Mouse (Mus musculus) embryonic facial prominence, embryonic 14.5 days (tissue): ENCODE data around the gene Esyt1. TPM values are rescaled to one million over a fixed set of nuclear protein-coding genes. Genes with fewer than 3 reads are reported as not detected.
"Not testable (repeated sequence)": the region's sequence is repeated elsewhere in the genome, so short reads cannot be mapped to it uniquely, and the experiment has no call there.

Experiments
- ATAC-seq: fragments of 200-750 bp; cut with Nextera tagmentation; 2 replicates; pipeline ENCODE4 v1.8.0; 2017; ENCODE audit warnings: low read depth, moderate number of reproducible peaks, moderate TSS enrichment
- DNase-seq: peaks from one replicate; pipeline ENCODE4 v3.0.0-alpha.2; 2015; ENCODE audit warnings: low spot score
- H3K27ac ChIP-seq: fragments of 300-500 bp; sonication (generic); replicated peaks from 2 replicates; pipeline ENCODE4 v1.5.1; 2014; ENCODE audit warnings: low read depth, mild to moderate bottlenecking, low read length, moderate library complexity
- H3K27me3 ChIP-seq: fragments of 300-500 bp; sonication (generic); replicated peaks from 2 replicates; pipeline ENCODE4 v1.6.1; 2014; ENCODE audit warnings: low read length; ENCODE audit not compliant: control insufficient read depth, insufficient read depth
- H3K36me3 ChIP-seq: fragments of 300-500 bp; sonication (generic); 2 replicates; pipeline ENCODE4 v1.6.1; 2014; ENCODE audit warnings: low read length, mixed read lengths; ENCODE audit not compliant: control insufficient read depth, insufficient read depth
- H3K4me1 ChIP-seq: fragments of 300-500 bp; sonication (generic); 2 replicates; pipeline ENCODE4 v1.6.1; 2014; ENCODE audit warnings: antibody characterized with exemption, low read length; ENCODE audit not compliant: control insufficient read depth, insufficient read depth
- H3K4me2 ChIP-seq: fragments of 300-500 bp; sonication (generic); 2 replicates; pipeline ENCODE4 v1.6.1; 2014; ENCODE audit warnings: low read depth, mild to moderate bottlenecking, low read length, moderate library complexity, mixed read lengths
- H3K4me3 ChIP-seq: fragments of 300-500 bp; sonication (generic); 2 replicates; pipeline ENCODE4 v1.5.1; 2014; ENCODE audit warnings: low read depth, mild to moderate bottlenecking, low read length
- H3K9ac ChIP-seq: fragments of 300-500 bp; sonication (generic); 2 replicates; pipeline ENCODE4 v1.6.1; 2014; ENCODE audit warnings: low read depth, mild to moderate bottlenecking, low read length, moderate library complexity, mixed read lengths
- H3K9me3 ChIP-seq: fragments of 300-500 bp; sonication (generic); 2 replicates; pipeline ENCODE4 v1.6.1; 2016; ENCODE audit warnings: low read length; ENCODE audit not compliant: control insufficient read depth
- WGBS: fragments of 180-500 bp; shearing (Covaris S2); extraction: QIAGEN DNeasy Blood & Tissue Kit; methylation state at CpG from one replicate; pipeline ENCODE4 v1.1.7; 2014; 5-methylcytosine and 5-hydroxymethylcytosine counted together
- polyA plus RNA-seq: library from polyadenylated mRNA; unstranded; fragments of >200 nt; fragmentation: Nextera tagmentation; extraction: Ambion mirVana; gene quantifications from 2 replicates; pipeline ENCODE4 v1.2.1, GENCODE M21; 2014

Gene Esyt1
- polyA plus RNA-seq, 1 experiment from 2014 or later, result 44.2 TPM

DNA sequence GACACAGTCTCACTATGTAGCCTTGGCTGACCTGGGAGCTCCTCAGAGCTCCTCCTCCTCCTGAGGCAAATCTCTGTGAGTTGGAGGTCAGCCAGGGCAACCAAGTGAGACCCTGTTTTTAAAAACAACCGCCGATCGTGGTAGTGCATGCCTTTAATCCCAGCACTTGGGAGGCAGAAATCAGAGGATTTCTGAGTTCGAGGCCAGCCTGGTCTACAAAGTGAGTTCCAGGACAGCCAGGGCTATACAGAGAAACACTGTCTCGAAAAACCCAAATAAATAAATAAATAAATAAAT is 20.4 kb downstream of the Esyt1 start:
- 84% methylated on average over 5 of the region's 5 CpGs for WGBS
- not testable (repeated sequence) for H3K9me3 ChIP-seq, H3K27ac ChIP-seq, H3K36me3 ChIP-seq, H3K4me3 ChIP-seq, H3K4me1 ChIP-seq, ATAC-seq, H3K4me2 ChIP-seq, H3K27me3 ChIP-seq, H3K9ac ChIP-seq, DNase-seq

DNA sequence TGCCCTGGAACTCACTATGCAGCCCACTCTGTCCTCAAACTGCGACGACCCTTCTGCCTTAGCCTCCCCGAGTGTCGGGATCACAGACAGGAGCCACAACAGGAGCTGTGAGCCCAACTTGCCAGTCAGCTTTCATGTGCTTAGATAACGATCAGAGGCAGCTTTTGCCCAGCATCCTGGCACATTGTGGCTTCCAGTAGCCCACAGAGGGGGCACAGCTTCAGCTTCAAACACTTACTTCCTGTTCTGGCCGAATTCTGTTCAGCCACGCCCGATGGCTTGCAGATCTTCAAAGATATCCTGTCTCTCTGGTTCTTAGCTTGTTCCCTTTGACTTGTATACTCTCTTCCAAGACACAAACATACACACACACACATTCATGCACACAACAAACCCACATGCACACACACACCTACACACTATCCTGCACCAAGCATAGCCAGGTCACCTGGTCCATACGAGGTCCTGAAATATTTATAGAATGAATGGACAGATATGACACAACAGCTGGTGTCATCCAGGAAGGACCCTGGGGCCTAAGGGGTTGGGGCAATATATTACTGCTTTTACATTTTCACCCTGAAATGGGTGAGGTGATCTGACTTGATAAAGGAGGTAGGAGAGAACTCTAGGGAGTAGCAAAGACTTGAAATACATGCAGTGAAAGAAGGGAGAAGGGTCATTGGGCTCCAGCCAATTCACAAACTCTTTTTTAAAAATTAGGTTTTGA is 20.9 kb downstream of the Esyt1 start:
- Histone ChIP-seq H3K27ac (no peak overlapping the region), H3K4me2 (no peak overlapping the region), H3K9me3 (no peaks in the 10 kb centered on the region), H3K27me3 (no peaks in the 10 kb centered on the region), H3K9ac (no peak overlapping the region), H3K4me1 (no peaks in the 10 kb centered on the region), H3K36me3 (no peaks in the 10 kb centered on the region), H3K4me3 (no peak overlapping the region)
- DNase-seq (no peak), ATAC-seq (no peak)
- 69% methylated on average over 9 of the region's 9 CpGs for WGBS

DNA sequence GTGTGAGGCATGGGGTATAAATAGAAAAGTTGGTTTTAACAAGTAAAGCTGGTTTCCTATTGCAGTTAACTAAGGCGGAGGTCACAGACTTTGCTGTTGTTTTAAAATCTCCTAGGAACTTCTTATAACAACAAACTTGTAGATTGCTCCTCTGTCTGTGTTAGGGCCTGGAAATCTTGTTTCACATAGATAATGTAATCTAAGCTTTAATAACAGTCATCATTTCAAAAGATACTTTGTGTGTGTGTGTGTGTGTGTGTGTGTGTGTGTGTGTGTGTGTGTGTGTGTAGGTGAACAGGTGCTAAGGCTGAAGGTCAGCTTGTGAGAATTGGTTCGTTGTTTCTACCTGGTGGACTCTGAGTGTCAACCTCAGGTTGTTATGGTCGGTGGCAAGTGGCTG is 21.7 kb downstream of the Esyt1 start:
- Histone ChIP-seq H3K4me2 (no peak overlapping the region), H3K4me1 (no peaks in the 10 kb centered on the region), H3K9ac (no peak overlapping the region), H3K27me3 (no peaks in the 10 kb centered on the region), H3K4me3 (no peak overlapping the region), H3K27ac (no peak overlapping the region), H3K36me3 (no peaks in the 10 kb centered on the region), H3K9me3 (no peaks in the 10 kb centered on the region)
- WGBS, result 77% methylated on average over 3 of the region's 3 CpGs
- ATAC-seq (no peak), DNase-seq (no peak)

DNA sequence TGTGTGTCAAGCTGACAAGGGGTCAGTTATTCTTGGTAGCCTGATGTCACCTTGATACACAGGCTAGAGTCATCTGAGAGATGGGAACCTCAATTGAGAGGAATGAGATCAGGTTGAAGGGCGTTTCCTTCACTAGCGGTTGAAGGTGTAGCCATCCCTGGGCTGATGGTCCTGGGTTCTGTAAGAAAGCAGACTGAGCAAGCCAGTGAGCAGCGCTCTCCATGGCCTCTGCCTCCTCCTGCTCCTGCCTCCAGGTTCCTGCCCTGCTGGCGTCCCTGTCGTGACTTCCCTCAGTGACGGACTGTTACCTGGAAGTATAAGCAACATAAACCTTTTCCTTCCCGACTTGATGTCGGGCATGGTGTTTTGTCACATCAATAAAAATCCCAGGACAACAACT is 22.1 kb downstream of the Esyt1 start:
- H3K4me1 ChIP-seq, result no peaks in the 10 kb centered on the region
- H3K9ac ChIP-seq, result no peak overlapping the region
- H3K4me2 ChIP-seq, result no peak overlapping the region
- no peaks in the 10 kb centered on the region for H3K27me3 ChIP-seq
- WGBS, result 75% methylated on average over 8 of the region's 8 CpGs
- H3K36me3 ChIP-seq, result no peaks in the 10 kb centered on the region
- no peak overlapping the region for H3K4me3 ChIP-seq
- DNase-seq (no peak), ATAC-seq (no peak)
- no peak overlapping the region for H3K27ac ChIP-seq
- H3K9me3 ChIP-seq, result no peaks in the 10 kb centered on the region

DNA sequence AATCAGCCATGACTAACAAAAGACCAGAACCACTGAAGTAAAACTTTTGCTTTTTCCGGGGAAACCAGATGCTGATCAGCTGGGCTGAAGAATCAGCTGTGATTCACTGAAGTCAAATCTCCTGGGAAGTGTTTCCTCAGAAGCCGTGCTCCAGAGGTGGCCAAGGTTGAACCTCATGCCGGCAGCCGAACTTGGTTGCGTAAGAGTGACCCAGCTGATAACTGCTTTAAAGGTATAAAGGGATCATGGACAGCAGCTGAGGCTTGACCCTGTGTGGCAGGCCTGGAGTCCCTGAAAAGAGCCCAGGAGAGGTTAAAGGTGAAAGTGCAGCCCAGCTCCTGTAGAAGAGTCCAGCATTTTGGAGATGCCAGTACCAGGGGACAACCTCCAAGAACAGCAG is 23.3 kb downstream of the Esyt1 start:
- no peak for DNase-seq
- ATAC-seq, result no peak
- WGBS, result 71% methylated on average over 5 of the region's 5 CpGs
- Histone ChIP-seq H3K4me1 (0 out of 2 replicates have a peak, but pooled peaks cover 3% of the 10 kb centered on the region), H3K36me3 (no peaks in the 10 kb centered on the region), H3K4me2 (no peak overlapping the region), H3K9me3 (no peaks in the 10 kb centered on the region), H3K27me3 (no peaks in the 10 kb centered on the region), H3K9ac (no peak overlapping the region), H3K4me3 (no peak overlapping the region), H3K27ac (no peak overlapping the region)

DNA sequence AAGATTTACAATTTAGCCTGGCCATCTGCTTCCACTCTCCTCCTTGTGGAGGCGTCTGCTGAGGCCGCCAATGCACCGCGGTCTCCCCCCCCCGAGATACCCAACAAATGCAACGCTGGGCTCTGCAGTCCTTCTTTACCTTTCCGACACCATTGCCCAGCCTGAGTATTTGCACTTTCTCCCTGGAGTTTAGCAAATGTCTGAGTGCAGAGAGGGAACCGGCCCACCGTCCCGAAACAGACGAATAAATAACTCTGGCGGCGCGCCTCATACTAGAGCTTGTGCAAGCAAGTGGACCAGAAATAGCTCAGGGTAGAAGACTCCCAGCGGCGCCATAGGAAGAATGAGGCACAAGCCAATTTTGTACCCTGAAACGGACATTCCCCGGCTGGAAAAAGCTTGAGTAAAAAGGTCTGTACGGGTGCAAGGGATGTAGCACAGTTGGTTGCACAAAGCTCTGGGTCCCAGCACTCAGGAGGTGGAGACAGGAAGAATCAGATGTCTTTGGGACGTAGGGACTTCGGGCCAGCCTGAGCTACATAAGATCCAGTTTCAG is 26.5 kb downstream of the Esyt1 start:
- H3K36me3 ChIP-seq, result no peaks in the 10 kb centered on the region
- peak overlapping the region; percentile 52 for H3K4me3 ChIP-seq
- H3K4me2 ChIP-seq, result peak overlapping the region; percentile 62
- ATAC-seq (peak; percentile 19), DNase-seq (no peak)
- H3K4me1 ChIP-seq, result peaks cover 14% of the 10 kb centered on the region
- WGBS, result 1% methylated on average over 21 of the region's 21 CpGs
- no peaks in the 10 kb centered on the region for H3K9me3 ChIP-seq
- no peaks in the 10 kb centered on the region for H3K27me3 ChIP-seq
- peak overlapping the region; percentile 87 for H3K27ac ChIP-seq
- H3K9ac ChIP-seq, result peak overlapping the region; percentile 67

DNA sequence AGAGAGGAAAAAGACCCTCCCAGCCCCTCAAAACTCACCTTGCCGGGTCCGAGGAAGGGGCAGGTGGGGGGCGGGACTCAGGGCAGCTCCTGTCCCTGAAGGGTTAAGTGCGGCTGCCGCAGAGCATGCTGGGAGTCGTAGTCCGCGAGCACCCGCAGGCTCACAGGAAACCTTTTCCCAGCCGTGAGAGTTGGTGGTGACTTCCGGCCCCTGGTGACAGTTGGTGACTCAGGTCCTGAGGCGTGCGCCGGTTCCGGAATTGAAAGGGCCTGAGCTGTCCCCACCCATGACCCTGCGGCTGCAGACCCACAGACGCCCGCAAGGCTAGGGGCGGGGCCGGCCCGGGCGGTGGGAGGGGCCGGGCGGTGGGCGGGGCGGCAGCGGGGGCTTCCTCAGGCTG is 27.1 kb downstream of the Esyt1 start, which contains the start of gene Myl6b:
TSS of gene Myl6b (minus strand) at position 96 of the 400 bp plus-strand sequence.
- Histone ChIP-seq H3K4me1 (peaks cover 14% of the 10 kb centered on the region), H3K9me3 (no peaks in the 10 kb centered on the region), H3K4me3 (peak within 1 kb of the TSS; percentile 52), H3K9ac (peak within 1 kb of the TSS; percentile 67), H3K27ac (peak within 1 kb of the TSS; percentile 87), H3K36me3 (no peaks in the 10 kb centered on the region), H3K4me2 (peak within 1 kb of the TSS; percentile 62), H3K27me3 (no peaks in the 10 kb centered on the region)
- DNase-seq (peak; percentile 98), ATAC-seq (peak; percentile 82)
- WGBS, result 1% methylated on average over 22 of the region's 27 CpGs

DNA sequence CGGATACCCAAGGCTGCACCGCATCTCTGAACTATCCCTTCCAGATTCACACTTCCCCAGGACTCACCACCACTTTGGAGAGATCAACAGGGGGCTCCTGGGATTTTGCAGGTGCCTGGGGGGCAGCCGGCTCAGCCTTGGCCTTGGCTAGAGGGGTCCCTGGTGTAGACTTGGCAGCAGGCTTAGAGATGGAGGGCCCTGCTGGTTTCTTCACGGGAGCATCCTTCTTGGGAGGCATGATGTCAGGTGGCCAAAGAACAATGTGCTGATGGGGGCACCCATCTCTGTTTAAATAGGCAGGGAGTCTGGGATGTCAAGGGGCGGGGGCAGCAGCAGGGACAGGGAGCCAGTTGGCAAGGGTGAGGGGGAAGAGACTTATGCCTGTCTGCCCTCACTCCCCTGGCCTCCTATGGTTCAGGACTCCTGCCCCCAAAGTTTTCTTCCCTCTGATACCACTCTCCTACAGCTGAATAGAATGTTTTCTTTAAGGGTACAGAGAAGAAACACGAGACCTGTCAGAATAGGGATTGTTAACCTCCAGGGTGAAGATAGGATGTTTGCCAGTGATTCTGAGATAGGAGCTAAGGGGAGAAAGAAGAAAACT is 28.4 kb downstream of the Esyt1 start:
- ATAC-seq (no peak), DNase-seq (no peak)
- Histone ChIP-seq H3K36me3 (no peaks in the 10 kb centered on the region), H3K4me2 (peak overlapping the region; percentile 9; the same call in 1 of the 2 replicates), H3K27ac (no peak overlapping the region; the same call in 1 of the 2 replicates), H3K4me1 (peaks cover 15% of the 10 kb centered on the region), H3K4me3 (no peak overlapping the region), H3K9me3 (no peaks in the 10 kb centered on the region), H3K27me3 (no peaks in the 10 kb centered on the region), H3K9ac (no peak overlapping the region)
- 38% methylated on average over 6 of the region's 6 CpGs for WGBS
